Comparison of ENCODE assay signal across 8 mouse cellular contexts in the genomic region with DNA sequence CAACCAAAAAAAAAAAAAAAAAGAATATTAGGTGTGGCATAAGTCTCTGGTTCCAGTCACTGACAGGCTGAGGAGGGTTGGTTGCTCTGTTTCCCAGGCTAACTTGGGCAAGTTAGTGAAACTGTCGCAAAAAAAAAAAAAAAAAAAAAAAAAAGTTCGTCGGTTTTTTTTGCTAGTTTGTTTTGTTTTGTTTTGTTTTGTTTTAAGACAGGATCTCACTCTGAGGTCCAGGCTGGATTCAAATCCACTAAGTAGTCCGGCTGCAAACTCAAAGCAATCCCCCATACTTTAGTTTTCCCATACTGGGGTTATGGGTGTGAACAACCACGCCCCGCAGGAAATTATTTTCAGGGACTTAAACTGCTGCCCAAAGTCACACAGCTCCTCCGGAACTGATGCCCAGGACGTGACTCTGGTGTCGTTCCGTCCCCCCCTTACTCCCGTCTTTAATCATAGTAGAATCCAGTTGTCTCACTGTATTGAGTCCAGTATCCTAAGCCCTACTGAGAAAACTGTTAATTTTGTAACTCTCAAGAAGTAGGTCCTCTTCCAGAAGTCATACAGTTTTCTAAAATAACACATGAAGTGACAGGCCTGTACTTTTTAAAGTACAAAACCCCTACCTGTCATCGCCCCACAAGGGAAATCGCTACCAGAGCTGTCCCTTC. TPM values are rescaled to one million over a fixed set of nuclear protein-coding genes. Genes with fewer than 3 reads are reported as not detected.
DNase-seq lines count a peak whose midpoint lies in the region; ATAC-seq and TF ChIP-seq lines count a peak whose summit lies in the region.

No protein-coding gene starts in this region.

- DNase-seq in spleen, adult 2 months (ENCODE audit: low read depth in 1 of 2, low spot score in 2 of 2), result no peak
- DNase-seq in spleen, adult 18-20 months, result no peak
- no peak for DNase-seq in stomach, postnatal 0 days (ENCODE audit: low spot score)
- no peak for DNase-seq in left cerebral cortex, adult 11 months (ENCODE audit: low spot score)
- no peak for DNase-seq in left cerebral cortex, postnatal 10 days (ENCODE audit: extremely low spot score in 1 of 2, low spot score in 2 of 2)

- no peak for TF ChIP-seq CTCF in spleen, adult 2 months (IDR thresholded peaks at IDR 0.05; ENCODE audit: extremely low read depth, insufficient read depth, insufficient read length, insufficient replicate concordance)
- TF ChIP-seq CTCF in stomach, postnatal 0 days (IDR thresholded peaks at IDR 0.05; ENCODE audit: low read depth), result no peak

- peak overlapping the region; percentile 35; the same call in 1 of the 2 replicates for H3K9ac ChIP-seq in embryonic facial prominence, embryonic 15.5 days
- peak overlapping the region; percentile 94 for H3K9ac ChIP-seq in intestine, embryonic 16.5 days (ENCODE audit: low read depth, low read length)
- H3K9ac ChIP-seq in lung, embryonic 15.5 days, result peak overlapping the region; percentile 70
- H3K9ac ChIP-seq in stomach, postnatal 0 days (ENCODE audit: low read length), result peak overlapping the region; percentile 51

- peak overlapping the region; percentile 36; the same call in 1 of the 2 replicates for H3K4me3 ChIP-seq in spleen, adult 2 months (ENCODE audit: extremely low read depth, insufficient read depth, insufficient read length)
- peak overlapping the region; percentile 80 for H3K4me3 ChIP-seq in embryonic facial prominence, embryonic 15.5 days (replicated peaks)
- peak overlapping the region; percentile 82 for H3K4me3 ChIP-seq in intestine, embryonic 16.5 days (ENCODE audit: low read length)
- H3K4me3 ChIP-seq in lung, embryonic 15.5 days, result peak overlapping the region; percentile 57
- peak overlapping the region; percentile 84 for H3K4me3 ChIP-seq in stomach, postnatal 0 days (ENCODE audit: low read depth, low read length)

- peaks cover 13% of the 10 kb centered on the region for H3K4me1 ChIP-seq in spleen, adult 2 months (ENCODE audit: control insufficient read depth, insufficient read depth, insufficient read length)
- peaks cover 49% of the 10 kb centered on the region for H3K4me1 ChIP-seq in embryonic facial prominence, embryonic 15.5 days
- H3K4me1 ChIP-seq in intestine, embryonic 16.5 days (ENCODE audit: control insufficient read depth, insufficient read depth, low read length), result peaks cover 31% of the 10 kb centered on the region
- peaks cover 50% of the 10 kb centered on the region for H3K4me1 ChIP-seq in lung, embryonic 15.5 days
- peaks cover 10% of the 10 kb centered on the region; the same call in 1 of the 2 replicates for H3K4me1 ChIP-seq in stomach, postnatal 0 days (replicated peaks; ENCODE audit: control insufficient read depth, insufficient read depth)

- no peaks in the 10 kb centered on the region for H3K27me3 ChIP-seq in spleen, adult 2 months (ENCODE audit: control insufficient read depth, insufficient read depth, low read length)
- H3K27me3 ChIP-seq in embryonic facial prominence, embryonic 15.5 days, result no peaks in the 10 kb centered on the region
- no peaks in the 10 kb centered on the region for H3K27me3 ChIP-seq in intestine, embryonic 16.5 days (replicated peaks; ENCODE audit: control insufficient read depth, insufficient read depth, low read length)
- H3K27me3 ChIP-seq in lung, embryonic 15.5 days, result no peaks in the 10 kb centered on the region
- no peaks in the 10 kb centered on the region for H3K27me3 ChIP-seq in stomach, postnatal 0 days (ENCODE audit: control insufficient read depth, insufficient read depth, low read length)

- no peaks in the 10 kb centered on the region for H3K9me3 ChIP-seq in embryonic facial prominence, embryonic 15.5 days (replicated peaks)
- no peaks in the 10 kb centered on the region for H3K9me3 ChIP-seq in intestine, embryonic 16.5 days (ENCODE audit: control insufficient read depth, low read length)
- no peaks in the 10 kb centered on the region for H3K9me3 ChIP-seq in lung, embryonic 15.5 days
- H3K9me3 ChIP-seq in stomach, postnatal 0 days (ENCODE audit: control insufficient read depth, low read length), result no peaks in the 10 kb centered on the region

- intact Hi-C loops in left cerebral cortex, postnatal 10 days (cut with DNase I), result no loop called here

- WGBS in spleen, adult 2 months, result 2% methylated on average over 13 of the region's 13 CpGs
- WGBS in embryonic facial prominence, embryonic 15.5 days, result 3% methylated on average over 13 of the region's 13 CpGs
- WGBS in intestine, embryonic 16.5 days, result 4% methylated on average over 13 of the region's 13 CpGs
- WGBS in lung, embryonic 15.5 days, result 4% methylated on average over 13 of the region's 13 CpGs
- 1% methylated on average over 13 of the region's 13 CpGs for WGBS in stomach, postnatal 0 days

- H3K27ac ChIP-seq in spleen, adult 2 months (ENCODE audit: insufficient read depth, low read length), result peak overlapping the region; percentile 78
- peak overlapping the region; percentile 98 for H3K27ac ChIP-seq in embryonic facial prominence, embryonic 15.5 days (replicated peaks)
- peak overlapping the region; percentile 91 for H3K27ac ChIP-seq in intestine, embryonic 16.5 days (ENCODE audit: low read length)
- H3K27ac ChIP-seq in lung, embryonic 15.5 days, result peak overlapping the region; percentile 98
- H3K27ac ChIP-seq in stomach, postnatal 0 days (replicated peaks), result peak overlapping the region; percentile 87

- peak overlapping the region; percentile 78 for H3K4me2 ChIP-seq in embryonic facial prominence, embryonic 15.5 days (replicated peaks)
- peak overlapping the region; percentile 76 for H3K4me2 ChIP-seq in intestine, embryonic 16.5 days (ENCODE audit: low read depth, low read length)
- H3K4me2 ChIP-seq in lung, embryonic 15.5 days, result peak overlapping the region; percentile 80
- peak overlapping the region; percentile 73 for H3K4me2 ChIP-seq in stomach, postnatal 0 days (replicated peaks; ENCODE audit: low read depth)

- ATAC-seq in embryonic facial prominence, embryonic 15.5 days (ENCODE audit: insufficient number of reproducible peaks, low FRiP score, low TSS enrichment, low read depth), result no peak
- no peak for ATAC-seq in intestine, embryonic 16.5 days
- no peak for ATAC-seq in lung, embryonic 15.5 days (ENCODE audit: borderline replicate concordance, extremely low read depth, low FRiP score, low TSS enrichment)
- ATAC-seq in stomach, postnatal 0 days (ENCODE audit: low FRiP score, low TSS enrichment), result no peak

- peaks cover 7% of the 10 kb centered on the region for H3K36me3 ChIP-seq in spleen, adult 2 months (ENCODE audit: control insufficient read depth, insufficient read depth, low read length)
- peaks cover 10% of the 10 kb centered on the region; the same call in 1 of the 2 replicates for H3K36me3 ChIP-seq in embryonic facial prominence, embryonic 15.5 days
- H3K36me3 ChIP-seq in intestine, embryonic 16.5 days (ENCODE audit: control insufficient read depth, insufficient read depth, low read length), result 0 out of 2 replicates have a peak, but pooled peaks cover 3% of the 10 kb centered on the region
- 0 out of 2 replicates have a peak, but pooled peaks cover 11% of the 10 kb centered on the region for H3K36me3 ChIP-seq in lung, embryonic 15.5 days
- H3K36me3 ChIP-seq in stomach, postnatal 0 days (ENCODE audit: control insufficient read depth, insufficient read depth, low read length), result peaks cover 6% of the 10 kb centered on the region

- no peak for TF ChIP-seq POLR2A in spleen, adult 2 months (IDR thresholded peaks at IDR 0.05; ENCODE audit: low read depth, low read length)

- TF ChIP-seq EP300 in stomach, postnatal 0 days (optimal IDR thresholded peaks at IDR 0.05), result no peak

RNA-seq across cellular contexts. Expression of a gene that starts 0.5 kb away (rescaled TPM):
- 21.9 and 33.0 TPM in 2 replicates for polyA plus RNA-seq in spleen, adult 2 months (2012; rRNA removed)
- 41.7 and 51.6 TPM in 2 replicates for polyA plus RNA-seq in embryonic facial prominence, embryonic 15.5 days (2015; fragmentation: Nextera tagmentation; extraction: Ambion mirVana)
- polyA plus RNA-seq in intestine, embryonic 16.5 days (2015; fragmentation: Nextera tagmentation; extraction: Ambion mirVana), result 40.9 and 43.4 TPM in 2 replicates
- 48.5 and 49.6 TPM in 2 replicates for polyA plus RNA-seq in lung, embryonic 15.5 days (2015; fragmentation: Nextera tagmentation; extraction: Ambion mirVana)
- 50.0 and 53.0 TPM in 2 replicates for polyA plus RNA-seq in stomach, postnatal 0 days (2015; fragmentation: Nextera tagmentation; extraction: Ambion mirVana)
- 1 to 10 TPM; 6.0 to 7.0 TPM for total RNA-seq in left cerebral cortex, postnatal 10 days (2021)

RNA-seq across cellular contexts. Expression of a gene that starts 12.7 kb away (rescaled TPM):
- polyA plus RNA-seq in spleen, adult 2 months (2012; rRNA removed), result 13.9 and 16.0 TPM in 2 replicates
- polyA plus RNA-seq in embryonic facial prominence, embryonic 15.5 days (2015; fragmentation: Nextera tagmentation; extraction: Ambion mirVana), result 36.4 and 39.2 TPM in 2 replicates
- 27.4 and 28.6 TPM in 2 replicates for polyA plus RNA-seq in intestine, embryonic 16.5 days (2015; fragmentation: Nextera tagmentation; extraction: Ambion mirVana)
- 28.6 and 31.1 TPM in 2 replicates for polyA plus RNA-seq in lung, embryonic 15.5 days (2015; fragmentation: Nextera tagmentation; extraction: Ambion mirVana)
- polyA plus RNA-seq in stomach, postnatal 0 days (2015; fragmentation: Nextera tagmentation; extraction: Ambion mirVana), result 23.9 and 25.2 TPM in 2 replicates
- 1 to 10 TPM; 2.5 to 3.2 TPM for total RNA-seq in left cerebral cortex, postnatal 10 days (2021)

RNA-seq across cellular contexts. Expression of a gene that starts 12.9 kb away (rescaled TPM):
- polyA plus RNA-seq in spleen, adult 2 months (2012; rRNA removed), result 0.68 and 0.72 TPM in 2 replicates
- 5.1 and 6.7 TPM in 2 replicates for polyA plus RNA-seq in embryonic facial prominence, embryonic 15.5 days (2015; fragmentation: Nextera tagmentation; extraction: Ambion mirVana)
- 2.2 and 2.6 TPM in 2 replicates for polyA plus RNA-seq in intestine, embryonic 16.5 days (2015; fragmentation: Nextera tagmentation; extraction: Ambion mirVana)
- polyA plus RNA-seq in lung, embryonic 15.5 days (2015; fragmentation: Nextera tagmentation; extraction: Ambion mirVana), result 7.2 and 8.7 TPM in 2 replicates
- polyA plus RNA-seq in stomach, postnatal 0 days (2015; fragmentation: Nextera tagmentation; extraction: Ambion mirVana), result 2.1 and 2.2 TPM in 2 replicates
- 1 to 10 TPM; 1.4 TPM for total RNA-seq in left cerebral cortex, postnatal 10 days (2021)

RNA-seq across cellular contexts. Expression of a gene that starts 36.8 kb away (rescaled TPM):
- polyA plus RNA-seq in spleen, adult 2 months (2012; rRNA removed), result 0.28 and 0.47 TPM in 2 replicates
- 0.77 and 1.1 TPM in 2 replicates for polyA plus RNA-seq in embryonic facial prominence, embryonic 15.5 days (2015; fragmentation: Nextera tagmentation; extraction: Ambion mirVana)
- 0.26 and 0.49 TPM in 2 replicates for polyA plus RNA-seq in intestine, embryonic 16.5 days (2015; fragmentation: Nextera tagmentation; extraction: Ambion mirVana)
- polyA plus RNA-seq in lung, embryonic 15.5 days (2015; fragmentation: Nextera tagmentation; extraction: Ambion mirVana), result 0.87 and 0.92 TPM in 2 replicates
- 0.23 and 0.39 TPM in 2 replicates for polyA plus RNA-seq in stomach, postnatal 0 days (2015; fragmentation: Nextera tagmentation; extraction: Ambion mirVana)
- under 1 TPM; 0.26 to 0.34 TPM for total RNA-seq in left cerebral cortex, postnatal 10 days (2021)

RNA-seq across cellular contexts. Expression of a gene that starts 38.5 kb away (rescaled TPM):
- polyA plus RNA-seq in spleen, adult 2 months (2012; rRNA removed), result 280 and 330 TPM in 2 replicates
- polyA plus RNA-seq in embryonic facial prominence, embryonic 15.5 days (2015; fragmentation: Nextera tagmentation; extraction: Ambion mirVana), result 73.0 and 73.5 TPM in 2 replicates
- polyA plus RNA-seq in intestine, embryonic 16.5 days (2015; fragmentation: Nextera tagmentation; extraction: Ambion mirVana), result 75.6 and 89.7 TPM in 2 replicates
- 58.8 and 68.5 TPM in 2 replicates for polyA plus RNA-seq in lung, embryonic 15.5 days (2015; fragmentation: Nextera tagmentation; extraction: Ambion mirVana)
- polyA plus RNA-seq in stomach, postnatal 0 days (2015; fragmentation: Nextera tagmentation; extraction: Ambion mirVana), result 97.3 and 103 TPM in 2 replicates
- 10 to 100 TPM; 11.8 to 12.7 TPM for total RNA-seq in left cerebral cortex, postnatal 10 days (2021)

Comparison
In these comparisons a context has a peak if more than half of its experiments do, and no peak if none do; other contexts are left out.
1. H3K9ac ChIP-seq: peak in every context shown above with its lines; median percentile 94 in intestine, embryonic 16.5 days; 70 in lung, embryonic 15.5 days; 51 in stomach, postnatal 0 days; 35 in embryonic facial prominence, embryonic 15.5 days.